Mouse (Mus musculus) cerebellum, adult 2 months (tissue): ENCODE results near the gene Kynu.

Experiments used
- CTCF ChIP-seq: fragments of 200-500 bp; IDR thresholded peaks from 2 replicates; pipeline ENCODE4 v1.5.1; 2011; ENCODE audit warnings: low read depth, mild to moderate bottlenecking, control low read depth, low read length, moderate library complexity, borderline replicate concordance; ENCODE audit not compliant: insufficient read depth
- POLR2A ChIP-seq: fragments of 200-500 bp; IDR thresholded peaks from 2 replicates; pipeline ENCODE4 v1.6.1; 2011; ENCODE audit warnings: low read length, control low read depth, borderline replicate concordance; ENCODE audit not compliant: insufficient read depth

GRCm38 (mm10) chr2:43562779-43563178 is 7.7 kb downstream of the Kynu start:
- no peak for TF ChIP-seq CTCF
- no peak for TF ChIP-seq POLR2A
